30 mouse cellular contexts compared by ENCODE assay signal in genomic region chr2:168066783-168067182, GRCm38 (mm10). TPM values are rescaled to one million over a fixed set of nuclear protein-coding genes. Genes with fewer than 3 reads are reported as not detected.
DNase-seq lines count a peak whose midpoint lies in the region; ATAC-seq and TF ChIP-seq lines count a peak whose summit lies in the region.
"Had no signal": no experiment of that assay in that cellular context is flagged by ENCODE, and none has a peak within 500 bp of the region (broad histone marks: within the 10 kb centered on the region; RNA-seq: fewer than 3 reads in every experiment).

No protein-coding gene starts in this region.

- no peaks in the 10 kb centered on the region for H3K27me3 ChIP-seq in kidney, postnatal 0 days (ENCODE audit: insufficient read depth, low read length)
- H3K27me3 ChIP-seq in ES-Bruce4 (ENCODE audit: control insufficient read depth, insufficient read depth, low read length, poor library complexity, severe bottlenecking): no peaks in the 10 kb centered on the region
- H3K27me3 ChIP-seq in midbrain, embryonic 16.5 days (ENCODE audit: control insufficient read depth, insufficient read depth, low read depth, low read length): no peaks in the 10 kb centered on the region
- H3K27me3 ChIP-seq: hindbrain, embryonic 15.5 days; limb, embryonic 13.5 days; neural tube, embryonic 15.5 days; stomach, embryonic 15.5 days had no signal

- H3K4me3 ChIP-seq in kidney, postnatal 0 days (replicated peaks; ENCODE audit: low read depth, low read length): no peak overlapping the region
- H3K4me3 ChIP-seq in ES-Bruce4 (ENCODE audit: low read depth, low read length) (no peak overlapping the region), ES-E14 (ENCODE audit: insufficient read depth in 1 of 2, low read depth in 1 of 2, low read length in 2 of 2, poor library complexity in 1 of 2, severe bottlenecking in 1 of 2) (peak overlapping the region in 1 of 2 experiments; percentile 26; a peak in 3 of 4 replicates)
- H3K4me3 ChIP-seq in midbrain, embryonic 16.5 days (ENCODE audit: low read depth, low read length): no peak overlapping the region
- H3K4me3 ChIP-seq: embryonic facial prominence, embryonic 12.5 days; gastrocnemius, adult 2 months; heart, adult 2 months; hindbrain, embryonic 10.5 days; hindbrain, embryonic 15.5 days; layer of hippocampus, adult 2 months; limb, embryonic 13.5 days; neural tube, embryonic 15.5 days; stomach, embryonic 15.5 days had no signal

- no peak overlapping the region for H3K4me2 ChIP-seq in kidney, postnatal 0 days (ENCODE audit: low read length)
- H3K4me2 ChIP-seq in midbrain, embryonic 16.5 days (ENCODE audit: low read length): no peak overlapping the region
- H3K4me2 ChIP-seq: embryonic facial prominence, embryonic 12.5 days; hindbrain, embryonic 15.5 days; limb, embryonic 13.5 days; liver, embryonic 11.5 days; neural tube, embryonic 15.5 days; stomach, embryonic 15.5 days had no signal

- TF ChIP-seq POLR2A in ES-Bruce4 (IDR thresholded peaks at IDR 0.05; ENCODE audit: insufficient read depth, low read length): no peak

- no peak for TF ChIP-seq EP300 in ES-Bruce4 (IDR thresholded peaks at IDR 0.05; ENCODE audit: insufficient read depth, low read depth, low read length)

- 0 out of 2 replicates have a peak overlapping the region, but pooled peaks have one; percentile 15 for H3K27ac ChIP-seq in kidney, postnatal 0 days
- peak overlapping the region; percentile 58 for H3K27ac ChIP-seq in ES-Bruce4 (ENCODE audit: insufficient read depth, low read length)
- H3K27ac ChIP-seq in ES-E14 (ENCODE audit: insufficient read depth, low read depth, low read length, poor library complexity, severe bottlenecking): peak overlapping the region; percentile 35; the same call in 1 of the 2 replicates
- H3K27ac ChIP-seq in midbrain, embryonic 16.5 days (ENCODE audit: low read length): no peak overlapping the region
- H3K27ac ChIP-seq: heart, adult 2 months; hindbrain, embryonic 10.5 days; hindbrain, embryonic 15.5 days; layer of hippocampus, adult 2 months; limb, embryonic 13.5 days; neural tube, embryonic 15.5 days; stomach, embryonic 15.5 days had no signal

- DNase-seq in kidney, postnatal 0 days (ENCODE audit: low spot score): no peak
- no peak for DNase-seq in kidney, postnatal 14 days
- no peak for DNase-seq in ES-E14 (ENCODE audit: low read depth, low spot score)
- DNase-seq in lung, postnatal 36 days: peak; percentile 47
- no peak for DNase-seq in testis, postnatal 10 days (ENCODE audit: low spot score)
- DNase-seq: adrenal gland, postnatal 14 days; B cell, adult 2 months; cerebellum, adult 11 months; cerebellum, adult 9-10 months; cerebellum, postnatal 36 days; gastrocnemius, adult 2 months; gastrocnemius, postnatal 36 days; heart, adult 2 months; heart, postnatal 14 days; kidney, adult 18-20 months; midbrain, embryonic 14.5 days; right cerebral cortex, postnatal 25 days; thymus, postnatal 14 days had no signal

- 60% methylated on average over 8 of the region's 8 CpGs for WGBS in kidney, postnatal 0 days
- WGBS in midbrain, embryonic 16.5 days: 59% methylated on average over 8 of the region's 8 CpGs

- TF ChIP-seq CTCF in kidney, postnatal 0 days (IDR thresholded peaks at IDR 0.05; ENCODE audit: low read depth): no peak
- TF ChIP-seq CTCF in ES-Bruce4 (IDR thresholded peaks at IDR 0.05; ENCODE audit: low read depth, low read length): no peak

- no peaks in the 10 kb centered on the region for H3K36me3 ChIP-seq in kidney, postnatal 0 days (ENCODE audit: insufficient read depth, low read length)
- H3K36me3 ChIP-seq in ES-Bruce4 (ENCODE audit: control insufficient read depth, insufficient read depth, low read length, poor library complexity, severe bottlenecking) (no peaks in the 10 kb centered on the region), ES-E14 (ENCODE audit: control insufficient read depth, insufficient read depth, low read length, poor library complexity, severe bottlenecking) (no peaks in the 10 kb centered on the region)
- H3K36me3 ChIP-seq in midbrain, embryonic 16.5 days (ENCODE audit: control insufficient read depth, insufficient read depth, low read length): no peaks in the 10 kb centered on the region
- H3K36me3 ChIP-seq: embryonic facial prominence, embryonic 12.5 days; G1E; hindbrain, embryonic 10.5 days; hindbrain, embryonic 15.5 days; limb, embryonic 13.5 days; neural tube, embryonic 15.5 days; stomach, embryonic 15.5 days had no signal

- no peaks in the 10 kb centered on the region for H3K9me3 ChIP-seq in kidney, postnatal 0 days (replicated peaks; ENCODE audit: low read length)
- H3K9me3 ChIP-seq in ES-Bruce4 (replicated peaks; ENCODE audit: control insufficient read depth, insufficient read depth, low read length, poor library complexity, severe bottlenecking): no peaks in the 10 kb centered on the region
- no peaks in the 10 kb centered on the region for H3K9me3 ChIP-seq in ES-E14 (ENCODE audit: control insufficient read depth, insufficient read depth, low read depth, low read length)
- no peaks in the 10 kb centered on the region for H3K9me3 ChIP-seq in midbrain, embryonic 16.5 days (replicated peaks; ENCODE audit: control insufficient read depth, low read length, poor library complexity, severe bottlenecking)
- H3K9me3 ChIP-seq: embryonic facial prominence, embryonic 12.5 days; G1E; hindbrain, embryonic 10.5 days; hindbrain, embryonic 15.5 days; limb, embryonic 13.5 days; neural tube, embryonic 15.5 days; stomach, embryonic 15.5 days had no signal

- ATAC-seq in kidney, postnatal 0 days (replicated peaks; ENCODE audit: low FRiP score, low read depth): no peak
- no peak for ATAC-seq in midbrain, embryonic 16.5 days
- ATAC-seq: forebrain, embryonic 16.5 days had no signal

- 0 out of 2 replicates have a peak overlapping the region, but pooled peaks have one; percentile 1 for H3K9ac ChIP-seq in kidney, postnatal 0 days (ENCODE audit: low read depth, low read length)
- peak overlapping the region; percentile 38; the same call in 1 of the 2 replicates for H3K9ac ChIP-seq in ES-Bruce4 (ENCODE audit: low read depth, poor library complexity, severe bottlenecking)
- no peak overlapping the region for H3K9ac ChIP-seq in ES-E14 (ENCODE audit: insufficient read depth, low read depth, low read length, poor library complexity, severe bottlenecking)
- H3K9ac ChIP-seq in midbrain, embryonic 16.5 days (ENCODE audit: low read depth, low read length): no peak overlapping the region
- H3K9ac ChIP-seq: embryonic facial prominence, embryonic 12.5 days; hindbrain, embryonic 15.5 days; limb, embryonic 13.5 days; neural tube, embryonic 15.5 days; stomach, embryonic 15.5 days had no signal

- 0 out of 2 replicates have a peak, but pooled peaks cover under 1% of the 10 kb centered on the region for H3K4me1 ChIP-seq in kidney, postnatal 0 days (replicated peaks; ENCODE audit: insufficient read depth, low read length)
- H3K4me1 ChIP-seq in ES-Bruce4 (ENCODE audit: control insufficient read depth, insufficient read depth, low read length) (peaks cover 9% of the 10 kb centered on the region), ES-E14 (ENCODE audit: control insufficient read depth in 2 of 2, insufficient read depth in 2 of 2, low read length in 2 of 2, poor library complexity in 1 of 2) (peaks cover 4 to 31% of the 10 kb centered on the region in 2 experiments)
- no peaks in the 10 kb centered on the region for H3K4me1 ChIP-seq in midbrain, embryonic 16.5 days (ENCODE audit: control insufficient read depth, insufficient read depth, low read length)
- H3K4me1 ChIP-seq: limb, embryonic 13.5 days; neural tube, embryonic 15.5 days had no signal

- in situ Hi-C loops in ES-E14 (cut with MboI; ENCODE audit: low sequenced_read_pairs in 2 of 2, unreplicated experiment in 2 of 2): no loop called here

TF ChIP-seq in ES-E14, 5 proteins besides CTCF, POLR2A, EP300 and RAD21:
- TF ChIP-seq MAFK (IDR thresholded peaks at IDR 0.05; ENCODE audit: insufficient read depth, low read depth, low read length) (no peak), ZC3H11A (IDR thresholded peaks at IDR 0.05; ENCODE audit: borderline replicate concordance, low read depth, low read length) (no peak), CHD2 (IDR thresholded peaks at IDR 0.05; ENCODE audit: low read depth, low read length) (no peak), ZNF384 (IDR thresholded peaks at IDR 0.05; ENCODE audit: low read depth, low read length) (no peak), HCFC1 (IDR thresholded peaks at IDR 0.05; ENCODE audit: borderline replicate concordance, insufficient read depth, low read length) (no peak)

RNA-seq across cellular contexts. Expression of gene Pard6b, which starts 14.0 kb away (rescaled TPM):
- polyA plus RNA-seq in kidney, postnatal 0 days (2015; fragmentation: Nextera tagmentation; extraction: Ambion mirVana): 28.6 and 29.6 TPM in 2 replicates
- polyA plus RNA-seq in ES-Bruce4 (2011; ENCODE audit: insufficient read depth, insufficient read length, low read depth, missing spikeins): 55.0 and 55.3 TPM in 2 replicates
- 11.6 and 15.3 TPM in 2 replicates for total RNA-seq in ES-E14 (2012; rRNA removed)
- 6.8 and 7.3 TPM in 2 replicates for polyA plus RNA-seq in midbrain, embryonic 16.5 days (2015; fragmentation: Nextera tagmentation; extraction: Ambion mirVana)

RNA-seq across cellular contexts. Expression of gene Ripor3, which starts 56.4 kb away (rescaled TPM):
- polyA plus RNA-seq in kidney, postnatal 0 days (2015; fragmentation: Nextera tagmentation; extraction: Ambion mirVana): 2.3 and 2.8 TPM in 2 replicates
- polyA plus RNA-seq in ES-Bruce4 (2011; ENCODE audit: insufficient read depth, insufficient read length, low read depth, missing spikeins): 1.8 and 2.4 TPM in 2 replicates
- total RNA-seq in ES-E14 (2012; rRNA removed): 0.32 and 0.98 TPM in 2 replicates
- 0.53 and 0.58 TPM in 2 replicates for polyA plus RNA-seq in midbrain, embryonic 16.5 days (2015; fragmentation: Nextera tagmentation; extraction: Ambion mirVana)

Comparison
In these comparisons a context has a peak if more than half of its experiments do, and no peak if none do; other contexts are left out.
1. H3K9ac ChIP-seq: peak in kidney, postnatal 0 days (single experiment) and ES-Bruce4 (single experiment); none in ES-E14 (single experiment) and midbrain, embryonic 16.5 days (single experiment).